8 mouse cellular contexts compared by ENCODE assay signal in genomic region chr8:111743101-111743791, GRCm38 (mm10). TPM values are rescaled to one million over a fixed set of nuclear protein-coding genes. Genes with fewer than 3 reads are reported as not detected.
A peak's percentile ranks its signal among the peaks of the same experiment; 100 is the strongest.
DNase-seq lines count a peak whose midpoint lies in the region; ATAC-seq and TF ChIP-seq lines count a peak whose summit lies in the region.

No protein-coding gene starts in this region.

- DNase-seq in cerebellum, adult 11 months: peak; percentile 47
- no peak for DNase-seq in cerebellum, adult 8-10 months
- peak; percentile 44 for DNase-seq in kidney, postnatal 0 days (ENCODE audit: low spot score)
- DNase-seq in right cerebral cortex, adult 2 months (ENCODE audit: low spot score in 2 of 2): no peak
- no peak for DNase-seq in ovary, postnatal 14 days (ENCODE audit: low spot score)

- peak overlapping the region; percentile 84 for H3K4me3 ChIP-seq in ES-Bruce4 (ENCODE audit: low read depth, low read length)
- peak overlapping the region; percentile 98 for H3K4me3 ChIP-seq in forebrain, embryonic 12.5 days (replicated peaks)
- H3K4me3 ChIP-seq in kidney, postnatal 0 days (replicated peaks; ENCODE audit: low read depth, low read length): peak overlapping the region; percentile 86
- H3K4me3 ChIP-seq in neural tube, embryonic 14.5 days (ENCODE audit: low read depth, low read length): peak overlapping the region; percentile 92

- WGBS in forebrain, embryonic 12.5 days: under 1% methylated on average over 30 of the region's 44 CpGs
- WGBS in kidney, postnatal 0 days: under 1% methylated on average over 26 of the region's 44 CpGs
- under 1% methylated on average over 39 of the region's 44 CpGs for WGBS in neural tube, embryonic 14.5 days

- TF ChIP-seq POLR2A in ES-Bruce4 (IDR thresholded peaks at IDR 0.05; ENCODE audit: insufficient read depth, low read length): no peak

- peak; percentile 35 for ATAC-seq in forebrain, embryonic 12.5 days (ENCODE audit: low FRiP score)
- ATAC-seq in kidney, postnatal 0 days (replicated peaks; ENCODE audit: low FRiP score, low read depth): peak; percentile 1; the same call in 1 of the 2 replicates
- ATAC-seq in neural tube, embryonic 14.5 days (ENCODE audit: low read depth): peak; percentile 18

- no peak for TF ChIP-seq CTCF in ES-Bruce4 (IDR thresholded peaks at IDR 0.05; ENCODE audit: low read depth, low read length)
- TF ChIP-seq CTCF in kidney, postnatal 0 days (IDR thresholded peaks at IDR 0.05; ENCODE audit: low read depth): no peak; the same call in 1 of the 2 replicates

- peaks cover 12% of the 10 kb centered on the region for H3K4me1 ChIP-seq in ES-Bruce4 (ENCODE audit: control insufficient read depth, insufficient read depth, low read length)
- peaks cover 73% of the 10 kb centered on the region for H3K4me1 ChIP-seq in forebrain, embryonic 12.5 days
- H3K4me1 ChIP-seq in kidney, postnatal 0 days (replicated peaks; ENCODE audit: insufficient read depth, low read length): peaks cover 72% of the 10 kb centered on the region
- H3K4me1 ChIP-seq in neural tube, embryonic 14.5 days (ENCODE audit: control insufficient read depth, insufficient read depth, low read length): peaks cover 65% of the 10 kb centered on the region

- H3K9ac ChIP-seq in ES-Bruce4 (ENCODE audit: low read depth, poor library complexity, severe bottlenecking): peak overlapping the region; percentile 96
- peak overlapping the region; percentile 97 for H3K9ac ChIP-seq in forebrain, embryonic 12.5 days
- H3K9ac ChIP-seq in kidney, postnatal 0 days (ENCODE audit: low read depth, low read length): peak overlapping the region; percentile 91
- peak overlapping the region; percentile 95 for H3K9ac ChIP-seq in neural tube, embryonic 14.5 days (replicated peaks; ENCODE audit: low read depth, low read length)

- H3K27me3 ChIP-seq in ES-Bruce4 (ENCODE audit: control insufficient read depth, insufficient read depth, low read length, poor library complexity, severe bottlenecking): no peaks in the 10 kb centered on the region
- 0 out of 2 replicates have a peak, but pooled peaks cover 6% of the 10 kb centered on the region for H3K27me3 ChIP-seq in forebrain, embryonic 12.5 days
- H3K27me3 ChIP-seq in kidney, postnatal 0 days (ENCODE audit: insufficient read depth, low read length): no peaks in the 10 kb centered on the region
- no peaks in the 10 kb centered on the region for H3K27me3 ChIP-seq in neural tube, embryonic 14.5 days (ENCODE audit: control insufficient read depth, insufficient read depth, low read length)

- no peak overlapping the region for H3K27ac ChIP-seq in ES-Bruce4 (ENCODE audit: insufficient read depth, low read length)
- H3K27ac ChIP-seq in forebrain, embryonic 12.5 days: peak overlapping the region; percentile 79
- H3K27ac ChIP-seq in kidney, postnatal 0 days: peak overlapping the region; percentile 91
- H3K27ac ChIP-seq in neural tube, embryonic 14.5 days (ENCODE audit: low read depth, low read length): peak overlapping the region; percentile 83

- H3K36me3 ChIP-seq in ES-Bruce4 (ENCODE audit: control insufficient read depth, insufficient read depth, low read length, poor library complexity, severe bottlenecking): no peaks in the 10 kb centered on the region
- no peaks in the 10 kb centered on the region for H3K36me3 ChIP-seq in forebrain, embryonic 12.5 days (replicated peaks)
- H3K36me3 ChIP-seq in kidney, postnatal 0 days (ENCODE audit: insufficient read depth, low read length): no peaks in the 10 kb centered on the region
- no peaks in the 10 kb centered on the region for H3K36me3 ChIP-seq in neural tube, embryonic 14.5 days (ENCODE audit: control insufficient read depth, insufficient read depth, low read length)

- TF ChIP-seq EP300 in ES-Bruce4 (IDR thresholded peaks at IDR 0.05; ENCODE audit: insufficient read depth, low read depth, low read length): no peak

- H3K4me2 ChIP-seq in forebrain, embryonic 12.5 days: peak overlapping the region; percentile 74
- H3K4me2 ChIP-seq in kidney, postnatal 0 days (ENCODE audit: low read length): peak overlapping the region; percentile 57
- peak overlapping the region; percentile 89 for H3K4me2 ChIP-seq in neural tube, embryonic 14.5 days (ENCODE audit: low read depth, low read length)

- no peaks in the 10 kb centered on the region for H3K9me3 ChIP-seq in ES-Bruce4 (replicated peaks; ENCODE audit: control insufficient read depth, insufficient read depth, low read length, poor library complexity, severe bottlenecking)
- no peaks in the 10 kb centered on the region for H3K9me3 ChIP-seq in forebrain, embryonic 12.5 days
- H3K9me3 ChIP-seq in kidney, postnatal 0 days (replicated peaks; ENCODE audit: low read length): no peaks in the 10 kb centered on the region
- no peaks in the 10 kb centered on the region for H3K9me3 ChIP-seq in neural tube, embryonic 14.5 days (ENCODE audit: control insufficient read depth, low read length)

RNA-seq across cellular contexts. Expression of gene Bcar1, which starts 0.4 kb away (rescaled TPM):
- polyA plus RNA-seq in ES-Bruce4 (2011; ENCODE audit: insufficient read depth, insufficient read length, low read depth, missing spikeins): 59.8 and 64.6 TPM in 2 replicates
- polyA plus RNA-seq in forebrain, embryonic 12.5 days (2016; fragmentation: Nextera tagmentation; extraction: Ambion mirVana): 44.0 and 45.6 TPM in 2 replicates
- polyA plus RNA-seq in kidney, postnatal 0 days (2015; fragmentation: Nextera tagmentation; extraction: Ambion mirVana): 48.7 and 49.1 TPM in 2 replicates
- 47.6 and 56.4 TPM in 2 replicates for polyA plus RNA-seq in neural tube, embryonic 14.5 days (2014; fragmentation: Nextera tagmentation; extraction: Ambion mirVana)

RNA-seq across cellular contexts. Expression of gene Ctrb1, which starts 52.4 kb away (rescaled TPM):
- polyA plus RNA-seq in ES-Bruce4 (2011; ENCODE audit: insufficient read depth, insufficient read length, low read depth, missing spikeins): not detected in 2 replicates
- polyA plus RNA-seq in forebrain, embryonic 12.5 days (2016; fragmentation: Nextera tagmentation; extraction: Ambion mirVana): not detected in 2 replicates
- not detected in 2 replicates for polyA plus RNA-seq in kidney, postnatal 0 days (2015; fragmentation: Nextera tagmentation; extraction: Ambion mirVana)
- polyA plus RNA-seq in neural tube, embryonic 14.5 days (2014; fragmentation: Nextera tagmentation; extraction: Ambion mirVana): not detected in 2 replicates

Comparison
In these comparisons a context has a peak if more than half of its experiments do, and no peak if none do; other contexts are left out.
1. DNase-seq: peak in cerebellum, adult 11 months (single experiment) and kidney, postnatal 0 days (single experiment); none in cerebellum, adult 8-10 months (single experiment), right cerebral cortex, adult 2 months (0 of 2) and ovary, postnatal 14 days (single experiment).
2. Peak in every context shown above with its lines, with median percentiles within 50 percentile points of each other: H3K4me3 ChIP-seq, H3K9ac ChIP-seq, ATAC-seq and H3K4me2 ChIP-seq.